Mouse (Mus musculus): ENCODE measurements around the gene Cplx2. TPM values are rescaled to one million over a fixed set of nuclear protein-coding genes. Genes with fewer than 3 reads are reported as not detected.

Gene Cplx2
- polyA plus RNA-seq, 1 experiment: 361 TPM

DNA sequence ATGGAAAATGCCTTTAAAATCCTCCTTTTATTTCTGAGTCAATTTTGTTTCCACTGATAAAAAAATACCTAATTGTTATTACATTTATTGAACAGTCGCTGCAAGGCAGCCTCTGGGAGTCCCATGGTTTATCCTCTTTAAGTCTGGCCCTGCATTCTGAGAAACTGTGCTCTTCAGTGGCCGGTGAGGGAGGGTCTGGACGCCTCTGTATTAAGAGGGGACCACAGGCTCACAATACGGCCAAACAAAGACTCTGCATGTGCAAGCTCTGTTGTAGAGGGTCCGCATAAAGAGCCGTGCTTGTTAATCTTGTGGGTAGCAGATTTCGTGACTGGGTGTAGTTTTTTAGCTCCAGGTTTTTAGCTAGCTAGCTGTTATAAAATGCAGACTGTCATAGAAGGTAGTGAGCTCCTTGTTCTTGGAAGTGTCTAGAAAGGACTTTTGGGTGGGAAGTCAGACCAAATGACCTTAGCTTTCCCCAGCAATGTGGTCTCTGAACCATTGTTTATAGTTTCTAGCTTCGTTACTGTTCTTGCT lies 42.1 kb upstream of the Cplx2 start:
- WGBS: 79% methylated on average over 8 of the region's 8 CpGs

GRCm38 (mm10) chr13:54331825-54332675 lies 39.1 kb upstream of the Cplx2 start:
- Histone ChIP-seq H3K4me1 (ENCODE audit: control insufficient read depth, insufficient read depth, low read length) (peaks cover 41% of the 10 kb centered on the region), H3K27me3 (ENCODE audit: control insufficient read depth, insufficient read depth, low read length) (no peaks in the 10 kb centered on the region), H3K4me3 (replicated peaks; ENCODE audit: insufficient read depth, low read depth, low read length) (no peak overlapping the region), H3K27ac (ENCODE audit: insufficient read depth, low read length) (no peak overlapping the region)
- WGBS: 60% methylated on average over 22 of the region's 22 CpGs
- no peak for DNase-seq
- TF ChIP-seq POLR2A (IDR thresholded peaks at IDR 0.05; ENCODE audit: borderline replicate concordance, insufficient read depth, low read length) (no peak), CTCF (IDR thresholded peaks at IDR 0.05; ENCODE audit: borderline replicate concordance, insufficient read depth, low read depth, low read length) (no peak)

More for the DNA sequence above, 42.1 kb upstream of the Cplx2 start:
- no peak for DNase-seq
- peaks cover 44% of the 10 kb centered on the region for H3K4me1 ChIP-seq (ENCODE audit: control insufficient read depth, insufficient read depth, low read length)
- no peak for TF ChIP-seq POLR2A (IDR thresholded peaks at IDR 0.05; ENCODE audit: borderline replicate concordance, insufficient read depth, low read length)
- no peak for TF ChIP-seq CTCF (IDR thresholded peaks at IDR 0.05; ENCODE audit: borderline replicate concordance, insufficient read depth, low read depth, low read length)
- H3K27me3 ChIP-seq (ENCODE audit: control insufficient read depth, insufficient read depth, low read length): no peaks in the 10 kb centered on the region
- H3K27ac ChIP-seq (ENCODE audit: insufficient read depth, low read length): no peak overlapping the region
- H3K4me3 ChIP-seq (replicated peaks; ENCODE audit: insufficient read depth, low read depth, low read length): no peak overlapping the region

GRCm38 (mm10) chr13:54332921-54333477 lies 38.1 kb upstream of the Cplx2 start:
- Histone ChIP-seq H3K4me3 (replicated peaks; ENCODE audit: insufficient read depth, low read depth, low read length) (no peak overlapping the region), H3K27ac (ENCODE audit: insufficient read depth, low read length) (no peak overlapping the region), H3K4me1 (ENCODE audit: control insufficient read depth, insufficient read depth, low read length) (peaks cover 47% of the 10 kb centered on the region), H3K27me3 (ENCODE audit: control insufficient read depth, insufficient read depth, low read length) (no peaks in the 10 kb centered on the region)
- DNase-seq: peak; percentile 49 to 57
- WGBS: 44% methylated on average over 8 of the region's 8 CpGs
- no peak for TF ChIP-seq CTCF (IDR thresholded peaks at IDR 0.05; ENCODE audit: borderline replicate concordance, insufficient read depth, low read depth, low read length)
- TF ChIP-seq POLR2A (IDR thresholded peaks at IDR 0.05; ENCODE audit: borderline replicate concordance, insufficient read depth, low read length): no peak

DNA sequence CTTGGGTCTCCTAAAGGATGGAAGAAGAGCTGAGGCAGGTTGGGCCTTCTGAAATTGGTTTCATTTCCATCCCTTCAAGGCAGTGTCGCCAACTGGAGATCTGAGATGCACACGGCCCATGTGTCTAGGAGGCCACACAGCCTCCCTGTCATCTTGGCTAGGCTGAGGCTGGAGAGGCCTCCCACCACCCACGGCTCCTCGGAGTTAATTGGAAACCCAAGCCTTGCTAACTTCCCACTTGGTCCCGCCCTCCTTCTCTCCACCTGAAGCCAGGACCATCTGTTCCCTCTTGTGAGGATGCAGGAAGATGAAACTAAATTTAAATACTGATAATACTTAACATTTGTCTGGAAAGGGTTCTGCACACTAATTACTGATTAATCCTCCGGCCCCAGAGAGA lies 34.1 kb upstream of the Cplx2 start:
- H3K27ac ChIP-seq (ENCODE audit: insufficient read depth, low read length): peak overlapping the region; percentile 72
- H3K27me3 ChIP-seq (ENCODE audit: control insufficient read depth, insufficient read depth, low read length): no peaks in the 10 kb centered on the region
- peak; percentile 73 to 86 for DNase-seq
- no peak overlapping the region for H3K4me3 ChIP-seq (replicated peaks; ENCODE audit: insufficient read depth, low read depth, low read length)
- 8% methylated on average over 6 of the region's 6 CpGs for WGBS
- TF ChIP-seq CTCF (IDR thresholded peaks at IDR 0.05; ENCODE audit: borderline replicate concordance, insufficient read depth, low read depth, low read length): no peak
- no peak for TF ChIP-seq POLR2A (IDR thresholded peaks at IDR 0.05; ENCODE audit: borderline replicate concordance, insufficient read depth, low read length)
- H3K4me1 ChIP-seq (ENCODE audit: control insufficient read depth, insufficient read depth, low read length): peaks cover 58% of the 10 kb centered on the region

- no peak for DNase-seq
- no peak overlapping the region for H3K4me3 ChIP-seq (replicated peaks; ENCODE audit: insufficient read depth, low read depth, low read length)
- H3K27me3 ChIP-seq (ENCODE audit: control insufficient read depth, insufficient read depth, low read length): no peaks in the 10 kb centered on the region
- 54% methylated on average over 7 of the region's 7 CpGs for WGBS
- peak overlapping the region; percentile 72 for H3K27ac ChIP-seq (ENCODE audit: insufficient read depth, low read length)
- TF ChIP-seq CTCF (IDR thresholded peaks at IDR 0.05; ENCODE audit: borderline replicate concordance, insufficient read depth, low read depth, low read length) (no peak), POLR2A (IDR thresholded peaks at IDR 0.05; ENCODE audit: borderline replicate concordance, insufficient read depth, low read length) (no peak)
- peaks cover 58% of the 10 kb centered on the region for H3K4me1 ChIP-seq (ENCODE audit: control insufficient read depth, insufficient read depth, low read length)
These were observed 33.6 kb upstream of the Cplx2 start for GRCm38 (mm10) chr13:54337541-54337940.

GRCm38 (mm10) chr13:54338815-54339214 lies 32.3 kb upstream of the Cplx2 start:
- Histone ChIP-seq H3K27ac (ENCODE audit: insufficient read depth, low read length) (0 out of 2 replicates have a peak overlapping the region, but pooled peaks have one; percentile 49), H3K4me3 (replicated peaks; ENCODE audit: insufficient read depth, low read depth, low read length) (no peak overlapping the region), H3K4me1 (ENCODE audit: control insufficient read depth, insufficient read depth, low read length) (peaks cover 54% of the 10 kb centered on the region), H3K27me3 (ENCODE audit: control insufficient read depth, insufficient read depth, low read length) (no peaks in the 10 kb centered on the region)
- DNase-seq: no peak
- TF ChIP-seq CTCF (IDR thresholded peaks at IDR 0.05; ENCODE audit: borderline replicate concordance, insufficient read depth, low read depth, low read length) (no peak; the same call in 1 of the 2 replicates), POLR2A (IDR thresholded peaks at IDR 0.05; ENCODE audit: borderline replicate concordance, insufficient read depth, low read length) (no peak)
- WGBS: 82% methylated on average over 5 of the region's 5 CpGs

- Histone ChIP-seq H3K4me3 (replicated peaks; ENCODE audit: insufficient read depth, low read depth, low read length) (no peak overlapping the region), H3K27ac (ENCODE audit: insufficient read depth, low read length) (no peak overlapping the region), H3K27me3 (ENCODE audit: control insufficient read depth, insufficient read depth, low read length) (no peaks in the 10 kb centered on the region), H3K4me1 (ENCODE audit: control insufficient read depth, insufficient read depth, low read length) (peaks cover 48% of the 10 kb centered on the region)
- peak; percentile 47 to 55 for DNase-seq
- WGBS: 40% methylated on average over 15 of the region's 15 CpGs
- TF ChIP-seq POLR2A (IDR thresholded peaks at IDR 0.05; ENCODE audit: borderline replicate concordance, insufficient read depth, low read length) (no peak), CTCF (IDR thresholded peaks at IDR 0.05; ENCODE audit: borderline replicate concordance, insufficient read depth, low read depth, low read length) (no peak)
These were observed 25.1 kb upstream of the Cplx2 start for GRCm38 (mm10) chr13:54345885-54346647.
